Comparison of ENCODE assay signal across 8 mouse cellular contexts in the genomic region with DNA sequence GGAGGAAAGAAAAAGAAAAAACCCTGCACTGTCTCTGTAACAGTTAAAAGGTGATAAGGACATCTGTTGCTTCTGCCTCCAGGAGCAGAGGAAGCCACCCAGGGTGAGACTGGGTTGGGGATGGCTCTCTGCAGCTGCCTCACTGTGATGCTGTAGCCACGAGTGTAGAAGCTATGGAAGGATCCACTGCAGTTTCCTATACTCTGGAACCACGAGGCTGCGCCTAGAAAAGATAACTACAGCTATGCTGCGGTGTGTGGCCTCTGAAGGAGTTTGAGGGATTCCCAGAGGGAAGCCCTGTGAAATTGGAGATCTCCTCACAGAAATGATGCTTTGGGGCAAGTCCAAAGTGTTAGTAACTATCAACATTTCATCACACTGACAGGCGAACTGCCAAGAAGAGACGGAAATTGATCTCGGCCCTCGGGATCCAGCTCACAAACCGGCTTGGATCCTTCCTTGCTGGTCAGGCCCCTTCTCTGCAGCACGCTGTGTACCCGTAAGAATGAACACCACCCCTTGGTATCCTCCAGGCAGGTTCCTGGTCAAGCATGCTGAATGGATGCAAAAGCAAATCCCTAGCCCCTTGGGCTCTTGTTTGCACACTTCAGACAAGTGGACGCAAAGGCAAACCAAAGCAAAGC.
DNase-seq lines count a peak whose midpoint lies in the region; ATAC-seq lines count a peak whose summit lies in the region.

No protein-coding gene starts in this region.

- no peak for ATAC-seq in hindbrain, embryonic 14.5 days (ENCODE audit: low FRiP score)
- ATAC-seq in hindbrain, embryonic 13.5 days (ENCODE audit: low FRiP score): no peak
- no peak for ATAC-seq in forebrain, embryonic 16.5 days

- H3K9me3 ChIP-seq in hindbrain, embryonic 14.5 days (ENCODE audit: control insufficient read depth, low read length): 0 out of 2 replicates have a peak, but pooled peaks cover 3% of the 10 kb centered on the region
- no peaks in the 10 kb centered on the region for H3K9me3 ChIP-seq in hindbrain, embryonic 13.5 days
- no peaks in the 10 kb centered on the region; the same call in 1 of the 2 replicates for H3K9me3 ChIP-seq in forebrain, embryonic 16.5 days (ENCODE audit: control insufficient read depth, low read length)

- no peaks in the 10 kb centered on the region for H3K27me3 ChIP-seq in hindbrain, embryonic 14.5 days (ENCODE audit: control insufficient read depth, insufficient read depth, low read length)
- no peaks in the 10 kb centered on the region for H3K27me3 ChIP-seq in hindbrain, embryonic 13.5 days
- no peaks in the 10 kb centered on the region for H3K27me3 ChIP-seq in forebrain, embryonic 16.5 days (replicated peaks; ENCODE audit: control insufficient read depth, insufficient read depth, low read length)

- H3K4me2 ChIP-seq in hindbrain, embryonic 14.5 days (replicated peaks): no peak overlapping the region
- no peak overlapping the region for H3K4me2 ChIP-seq in hindbrain, embryonic 13.5 days
- no peak overlapping the region for H3K4me2 ChIP-seq in forebrain, embryonic 16.5 days (ENCODE audit: low read length)

- DNase-seq in hindbrain, embryonic 14.5 days (ENCODE audit: low spot score): no peak
- DNase-seq in 3T3-L1 (ENCODE audit: low read depth, low spot score): peak; percentile 88
- peak; percentile 18 for DNase-seq in adrenal gland, postnatal 25 days
- DNase-seq in heart, postnatal 25 days (ENCODE audit: low spot score): peak; percentile 29
- no peak for DNase-seq in left cerebral cortex, adult 8-10 months (ENCODE audit: low spot score in 2 of 2)
- no peak for DNase-seq in right cerebral cortex, postnatal 10 days (ENCODE audit: low spot score in 2 of 2)

- no peak overlapping the region for H3K4me3 ChIP-seq in hindbrain, embryonic 14.5 days (replicated peaks; ENCODE audit: low read length)
- no peak overlapping the region for H3K4me3 ChIP-seq in hindbrain, embryonic 13.5 days
- H3K4me3 ChIP-seq in forebrain, embryonic 16.5 days (replicated peaks; ENCODE audit: low read length): no peak overlapping the region

- no peak overlapping the region for H3K27ac ChIP-seq in hindbrain, embryonic 14.5 days
- H3K27ac ChIP-seq in hindbrain, embryonic 13.5 days: no peak overlapping the region; the same call in 1 of the 2 replicates
- no peak overlapping the region for H3K27ac ChIP-seq in forebrain, embryonic 16.5 days (ENCODE audit: low read length)

- no peaks in the 10 kb centered on the region for H3K36me3 ChIP-seq in hindbrain, embryonic 14.5 days (replicated peaks; ENCODE audit: control insufficient read depth, insufficient read depth)
- H3K36me3 ChIP-seq in hindbrain, embryonic 13.5 days: peaks cover 17% of the 10 kb centered on the region
- H3K36me3 ChIP-seq in forebrain, embryonic 16.5 days (ENCODE audit: control insufficient read depth, insufficient read depth): 0 out of 2 replicates have a peak, but pooled peaks cover 3% of the 10 kb centered on the region

- H3K4me1 ChIP-seq in hindbrain, embryonic 14.5 days (replicated peaks; ENCODE audit: control insufficient read depth, insufficient read depth, low read length): peaks cover 26% of the 10 kb centered on the region; the same call in 1 of the 2 replicates
- peaks cover 36% of the 10 kb centered on the region for H3K4me1 ChIP-seq in hindbrain, embryonic 13.5 days (replicated peaks)
- peaks cover 30% of the 10 kb centered on the region for H3K4me1 ChIP-seq in forebrain, embryonic 16.5 days (replicated peaks; ENCODE audit: control insufficient read depth, insufficient read depth, low read length)

- intact Hi-C loops in heart, postnatal 25 days (cut with DNase I): no loop called here

- H3K9ac ChIP-seq in hindbrain, embryonic 14.5 days: peak overlapping the region; percentile 11; the same call in 1 of the 2 replicates
- H3K9ac ChIP-seq in hindbrain, embryonic 13.5 days: no peak overlapping the region
- H3K9ac ChIP-seq in forebrain, embryonic 16.5 days (replicated peaks; ENCODE audit: low read depth, low read length): no peak overlapping the region

- WGBS in hindbrain, embryonic 14.5 days: 66% methylated on average over 12 of the region's 12 CpGs
- 74% methylated on average over 12 of the region's 12 CpGs for WGBS in hindbrain, embryonic 13.5 days
- WGBS in forebrain, embryonic 16.5 days: 59% methylated on average over 12 of the region's 12 CpGs

Comparison
In these comparisons a context has a peak if more than half of its experiments do, and no peak if none do; other contexts are left out.
1. DNase-seq: peak in 3T3-L1 (single experiment), adrenal gland, postnatal 25 days (single experiment) and heart, postnatal 25 days (single experiment); none in hindbrain, embryonic 14.5 days (single experiment), left cerebral cortex, adult 8-10 months (0 of 2) and right cerebral cortex, postnatal 10 days (0 of 2).